Mouse (Mus musculus): Measurements from ENCODE around the gene Rapgef1.

Rapgef1 gene

GRCm38 (mm10) chr2:29645071-29645628, 25.6 kb downstream of the Rapgef1 start:
- no peak for DNase-seq (ENCODE audit: low spot score)

- no peak for DNase-seq (ENCODE audit: low spot score)
These were observed 27.1 kb downstream of the Rapgef1 start for GRCm38 (mm10) chr2:29646613-29647012.

GRCm38 (mm10) chr2:29647162-29647561, 27.6 kb downstream of the Rapgef1 start:
- DNase-seq (ENCODE audit: low spot score) = no peak

GRCm38 (mm10) chr2:29647808-29648207, 28.3 kb downstream of the Rapgef1 start:
- DNase-seq (ENCODE audit: low spot score) = no peak

DNA sequence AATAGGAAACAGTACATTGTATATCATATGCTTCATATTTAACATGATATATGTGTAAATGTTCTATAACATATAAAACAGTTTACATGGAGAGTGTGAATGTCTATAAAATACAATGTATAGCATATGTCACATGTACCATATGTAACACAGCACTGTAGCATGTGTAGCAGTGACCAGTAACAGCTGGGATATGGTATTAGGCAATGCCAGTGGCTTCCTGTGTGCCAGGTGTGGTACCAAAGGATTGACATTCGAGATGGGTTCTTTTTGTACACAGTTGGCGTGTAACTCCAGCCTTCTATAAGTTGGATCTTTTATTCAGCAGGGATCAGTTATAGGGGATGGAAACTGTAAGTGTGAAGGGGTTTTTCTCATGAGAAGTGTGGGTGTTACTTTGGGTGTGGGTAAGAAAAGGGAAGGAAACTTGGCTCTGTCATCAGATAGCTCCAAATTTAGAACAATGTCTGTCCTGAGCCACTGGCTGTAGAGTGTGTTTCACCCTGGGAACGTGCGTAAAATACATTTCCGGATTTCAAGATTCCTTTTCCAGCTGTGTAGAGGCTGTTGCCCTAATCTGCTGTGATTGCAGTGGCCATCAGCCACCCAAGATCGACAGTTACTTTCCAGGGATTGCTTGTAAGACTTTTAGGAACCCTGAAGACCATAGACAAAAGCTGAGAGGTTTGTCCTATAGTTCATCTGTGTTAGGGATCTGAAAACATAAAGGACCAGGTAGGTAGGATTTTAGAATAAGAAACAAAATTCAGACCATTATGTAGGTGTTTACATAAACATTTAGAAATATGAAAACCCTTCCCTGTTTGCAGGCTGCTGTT, 29.7 kb downstream of the Rapgef1 start:
- no peak for DNase-seq (ENCODE audit: low spot score)

GRCm38 (mm10) chr2:29649795-29650457, 30.4 kb downstream of the Rapgef1 start:
- DNase-seq (ENCODE audit: low spot score) = no peak

DNA sequence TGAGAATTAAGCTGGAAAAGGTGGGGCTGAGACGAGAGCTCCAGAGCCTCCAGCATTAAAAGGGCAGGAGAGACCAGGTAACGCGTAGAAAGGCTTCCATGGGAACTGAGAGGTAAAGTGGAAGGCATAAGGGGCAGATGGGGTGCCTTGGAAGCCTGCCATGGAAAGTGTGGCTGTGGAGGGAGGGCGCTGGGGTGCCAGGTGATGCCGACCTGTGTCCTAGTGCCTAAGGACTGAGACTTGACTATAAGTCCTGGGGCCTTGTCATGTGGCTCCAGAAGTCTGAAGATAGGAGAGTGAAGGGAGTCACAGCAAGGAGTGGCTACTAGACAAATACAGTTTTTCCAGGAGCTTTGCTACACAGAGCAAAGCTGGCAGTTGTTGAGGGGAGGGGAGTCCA, 32.4 kb downstream of the Rapgef1 start:
- no peak for DNase-seq (ENCODE audit: low spot score)

DNA sequence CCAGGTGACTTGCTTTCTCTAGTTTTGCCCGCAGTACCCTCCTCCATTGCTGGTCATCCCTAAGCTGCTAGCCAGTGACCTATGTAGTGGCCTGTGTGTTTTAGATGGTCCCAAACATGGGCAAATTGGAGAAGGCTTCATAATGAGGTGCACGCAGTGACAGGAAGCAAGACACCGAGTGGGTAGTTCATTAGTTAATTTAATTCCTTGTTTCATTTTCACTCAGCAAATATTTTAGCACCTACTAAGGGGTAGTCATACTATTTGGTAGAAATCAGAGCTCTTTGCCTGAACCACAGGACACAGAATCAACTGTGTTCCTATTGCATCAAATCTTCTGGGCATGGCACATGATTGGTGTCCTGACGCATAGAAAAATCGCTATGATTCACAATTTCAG, 35.9 kb downstream of the Rapgef1 start:
- no peak for DNase-seq (ENCODE audit: low spot score)

GRCm38 (mm10) chr2:29656095-29656494, 36.6 kb downstream of the Rapgef1 start:
- DNase-seq (ENCODE audit: low spot score) = no peak

DNA sequence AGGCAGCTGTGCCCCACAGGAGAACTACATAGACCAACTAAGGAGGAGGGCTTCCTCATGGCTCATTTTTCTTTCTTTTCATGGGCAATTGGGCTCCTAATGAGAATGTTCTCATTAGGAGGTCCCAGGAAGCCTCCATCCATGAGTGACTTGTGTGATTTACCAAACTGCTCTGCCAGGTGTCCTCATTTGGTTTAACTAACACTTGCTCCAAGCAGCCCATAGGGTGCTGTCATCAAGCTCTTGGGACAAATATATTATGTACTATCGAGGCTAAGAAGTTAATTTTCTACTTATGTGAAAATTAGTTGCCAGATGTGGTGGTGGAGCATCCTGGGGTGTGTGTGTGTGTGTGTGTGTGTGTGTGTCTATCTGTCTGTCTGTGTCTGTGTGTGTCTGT, 37.6 kb downstream of the Rapgef1 start:
- no peak for DNase-seq (ENCODE audit: low spot score)

GRCm38 (mm10) chr2:29661751-29662191, 42.3 kb downstream of the Rapgef1 start:
- DNase-seq (ENCODE audit: low spot score) = no peak

DNA sequence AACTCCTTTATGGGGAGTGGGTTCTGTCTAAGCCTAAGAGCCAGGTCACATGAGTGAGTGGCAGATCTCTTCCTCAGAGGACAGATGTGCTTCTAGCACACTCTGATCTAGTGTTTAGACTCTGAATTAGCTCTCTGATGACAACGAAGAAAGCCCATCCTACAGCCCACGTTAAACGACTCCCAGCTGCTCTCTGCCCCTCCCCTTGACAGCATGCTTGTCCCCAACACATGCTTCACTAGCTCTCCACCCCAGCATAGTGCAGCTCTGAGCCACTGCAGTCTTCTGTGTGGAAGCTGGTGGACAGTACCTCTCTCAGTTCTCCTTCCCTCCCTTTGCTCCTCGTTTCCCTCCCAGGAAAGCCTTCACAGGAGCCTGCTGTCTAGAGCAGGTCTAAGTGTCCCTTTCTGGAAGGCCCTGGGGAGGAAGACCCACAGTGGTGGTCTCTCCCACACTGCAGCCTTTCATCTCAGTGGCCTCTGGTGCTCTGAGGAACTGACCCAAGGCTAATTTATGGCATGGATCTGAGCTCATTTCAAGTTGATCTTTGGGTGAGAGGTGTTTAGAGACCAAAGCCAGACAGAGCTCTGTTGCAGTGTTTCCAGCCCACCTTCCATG, 43.8 kb downstream of the Rapgef1 start:
- no peak for DNase-seq (ENCODE audit: low spot score)

- no peak for DNase-seq (ENCODE audit: low spot score)
These were observed 45.9 kb downstream of the Rapgef1 start for GRCm38 (mm10) chr2:29665421-29665820.

DNA sequence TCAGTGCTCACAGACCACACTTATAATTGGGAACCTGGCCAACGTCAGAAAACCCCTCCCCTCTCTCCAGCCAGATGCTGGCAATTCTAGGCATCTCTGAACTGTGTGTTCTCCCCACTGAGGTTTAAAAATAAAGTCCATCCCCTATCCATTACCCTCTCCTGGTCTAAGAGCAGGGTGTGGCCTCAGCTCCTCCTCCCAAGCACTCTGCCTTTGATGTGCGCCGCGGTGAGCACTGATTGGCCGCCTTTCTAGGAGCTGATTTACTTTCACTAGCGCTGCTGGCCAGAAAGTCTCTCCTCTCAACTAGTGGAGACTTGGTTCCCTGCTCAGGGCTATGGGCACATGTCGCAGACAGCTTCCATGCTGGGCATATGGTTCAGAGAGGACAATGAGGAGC, 47.1 kb downstream of the Rapgef1 start:
- peak; percentile 27 for DNase-seq (ENCODE audit: low spot score)

- no peak for DNase-seq (ENCODE audit: low spot score)
These were observed 47.6 kb downstream of the Rapgef1 start for GRCm38 (mm10) chr2:29667109-29667508.

DNA sequence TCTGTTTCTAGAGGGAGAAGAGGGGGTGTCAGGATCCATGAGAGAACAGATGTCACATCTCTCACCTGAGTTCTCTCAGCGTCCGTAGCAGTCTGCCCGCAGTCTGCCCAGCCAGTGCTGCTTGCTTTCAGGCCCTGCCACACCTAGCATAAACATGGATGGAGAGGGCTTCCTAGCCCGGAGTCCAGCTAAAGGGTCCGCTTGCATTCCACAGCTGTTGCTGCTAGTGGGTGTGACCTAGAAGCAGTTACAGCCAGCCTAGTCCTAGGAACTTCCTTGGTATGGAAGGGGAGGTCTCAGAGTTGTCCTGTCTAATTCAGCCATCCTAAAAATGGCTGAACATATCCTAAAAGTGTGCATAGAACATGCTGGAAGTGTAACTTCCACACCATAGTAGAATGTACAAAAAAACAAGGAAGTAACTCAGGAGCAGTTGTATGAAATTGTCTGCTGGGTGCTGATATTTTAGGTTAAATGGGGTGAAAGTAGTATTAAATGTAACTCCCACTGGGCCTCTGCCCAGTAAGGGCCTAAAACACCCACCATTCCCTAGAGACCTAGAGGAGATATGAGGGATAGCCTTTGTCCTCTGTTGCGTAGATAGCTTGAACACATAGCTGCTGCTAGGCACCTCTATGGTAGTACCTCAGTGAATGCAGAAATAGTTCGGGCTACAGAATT, 48.6 kb downstream of the Rapgef1 start:
- no peak for DNase-seq (ENCODE audit: low spot score)

GRCm38 (mm10) chr2:29668963-29669362, 49.4 kb downstream of the Rapgef1 start:
- DNase-seq (ENCODE audit: low spot score) = no peak

DNA sequence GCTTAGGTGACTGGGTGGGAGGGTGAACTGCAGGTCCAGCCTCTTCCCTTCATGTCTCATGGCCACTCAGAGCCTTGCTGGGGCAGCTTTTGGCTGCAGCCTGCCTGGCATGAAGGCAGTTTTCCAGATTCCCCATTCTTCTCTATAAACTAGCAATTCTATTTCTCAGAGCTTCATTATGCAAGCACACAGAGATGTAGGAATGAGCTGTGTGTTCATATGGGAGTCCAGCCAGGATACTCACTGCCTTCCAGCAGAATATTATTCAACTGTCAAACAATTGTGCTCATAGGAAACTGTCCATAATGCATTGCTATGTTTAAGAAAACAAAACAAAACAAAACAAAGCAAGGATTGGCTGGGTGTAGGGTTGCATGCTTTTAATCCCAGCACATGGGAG, 50.2 kb downstream of the Rapgef1 start:
- no peak for DNase-seq (ENCODE audit: low spot score)

DNA sequence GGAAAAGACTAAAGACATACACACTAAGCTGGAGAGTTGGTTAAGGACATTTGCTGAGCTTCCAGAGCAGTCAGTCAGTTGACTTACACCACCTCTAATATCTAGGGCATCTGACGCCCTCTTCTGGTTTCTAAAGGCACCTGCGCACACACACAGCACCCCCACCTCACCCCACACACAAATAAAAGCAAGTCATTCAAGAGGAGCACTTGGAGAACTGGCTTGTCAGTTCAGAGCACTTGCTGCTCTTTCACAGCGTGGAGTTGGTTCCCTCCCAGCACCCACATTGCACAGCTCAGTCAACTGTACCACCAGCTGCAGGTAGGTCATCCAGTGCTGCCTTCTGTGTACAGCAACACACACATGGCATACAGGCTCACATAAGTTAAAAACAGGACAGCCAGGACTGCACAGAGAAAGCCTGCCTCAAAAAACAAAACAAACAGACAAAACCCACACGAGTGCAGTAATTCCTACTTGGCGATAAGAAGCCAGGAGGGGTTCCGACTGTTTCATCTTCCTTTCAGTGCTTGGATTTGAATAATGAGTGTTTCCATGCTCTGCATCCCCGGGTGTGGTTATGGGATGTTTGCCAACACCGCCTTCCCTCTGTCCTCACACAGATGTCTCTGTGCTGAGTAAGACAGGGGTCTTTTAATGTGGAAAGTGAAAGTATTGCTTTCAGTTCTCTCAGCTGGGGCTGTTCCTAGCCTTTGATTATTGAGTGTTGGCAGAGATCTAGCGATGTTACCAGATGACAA, 50.9 kb downstream of the Rapgef1 start:
- no peak for DNase-seq (ENCODE audit: low spot score)

DNA sequence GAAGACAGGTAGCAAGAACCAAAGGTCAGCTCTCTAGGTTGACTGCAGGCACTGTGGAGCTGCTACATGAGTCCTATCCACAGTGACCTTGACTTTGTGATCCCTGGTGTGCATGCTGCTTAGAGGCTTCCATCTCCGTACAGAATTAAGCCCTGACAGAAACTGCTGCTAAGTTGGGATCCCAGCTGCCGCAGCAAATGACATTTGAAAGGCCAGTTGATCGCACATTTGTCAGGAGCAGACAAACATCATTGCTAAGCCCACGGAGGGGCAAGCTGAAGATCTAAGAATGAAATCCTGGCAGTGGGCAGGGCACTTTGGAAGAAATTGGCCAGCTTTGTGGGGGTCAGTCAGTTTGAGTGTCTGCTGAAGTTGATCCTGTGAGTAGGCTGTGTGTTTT, 51.9 kb downstream of the Rapgef1 start:
- no peak for DNase-seq (ENCODE audit: low spot score)

DNA sequence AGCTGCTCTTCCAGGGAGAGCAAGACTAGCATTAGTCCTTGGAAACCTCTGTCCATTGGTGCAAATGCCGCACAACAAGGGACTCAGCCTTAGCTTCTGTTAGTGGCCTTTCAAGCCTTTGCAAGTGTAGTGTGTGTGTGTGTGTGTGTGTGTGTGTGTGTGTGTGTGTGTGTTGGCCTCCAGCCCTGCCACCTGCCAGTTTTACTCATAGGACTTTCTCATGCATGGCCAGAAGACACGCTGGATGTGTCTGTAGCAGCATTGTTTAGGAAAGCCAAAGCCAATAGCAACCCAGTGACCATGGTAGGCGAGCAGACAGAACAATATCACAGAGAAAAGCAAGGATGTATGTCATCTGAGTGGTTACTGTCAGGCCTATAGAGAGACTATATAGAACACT, 52.3 kb downstream of the Rapgef1 start:
- no peak for DNase-seq (ENCODE audit: low spot score)

Measured in ovary, postnatal 14 days (tissue).